Mouse (Mus musculus): ENCODE results near the gene Agmat.

Agmat gene

GRCm38 (mm10) chr4:141779828-141780227, 33.4 kb downstream of the Agmat start:
- peak in 1 of 2 experiments; percentile 43 for DNase-seq (ENCODE audit: low spot score in 2 of 2)

- no peak for DNase-seq (ENCODE audit: low spot score in 2 of 2)
Observed at GRCm38 (mm10) chr4:141781201-141781985, 34.9 kb downstream of the Agmat start.

GRCm38 (mm10) chr4:141784835-141785234, 38.4 kb downstream of the Agmat start:
- DNase-seq (ENCODE audit: low spot score in 2 of 2): no peak

- no peak for DNase-seq (ENCODE audit: low spot score in 2 of 2)
Observed at GRCm38 (mm10) chr4:141786141-141786540, 39.7 kb downstream of the Agmat start.

- no peak for DNase-seq (ENCODE audit: low spot score in 2 of 2)
Observed at GRCm38 (mm10) chr4:141787046-141787445, 40.6 kb downstream of the Agmat start.

GRCm38 (mm10) chr4:141787462-141787861, 41.0 kb downstream of the Agmat start:
- no peak for DNase-seq (ENCODE audit: low spot score in 2 of 2)

GRCm38 (mm10) chr4:141789564-141790218, 43.2 kb downstream of the Agmat start:
- no peak for DNase-seq (ENCODE audit: low spot score in 2 of 2)

GRCm38 (mm10) chr4:141790524-141790990, 44.1 kb downstream of the Agmat start, which contains the start of gene Dnajc16:
Dnajc16 (minus strand) TSS chr4:141790931.
- DNase-seq (ENCODE audit: low spot score in 2 of 2): peak; percentile 90 to 97

- no peak for DNase-seq (ENCODE audit: low spot score in 2 of 2)
Observed at GRCm38 (mm10) chr4:141791486-141791885, 45.0 kb downstream of the Agmat start.

- no peak for DNase-seq (ENCODE audit: low spot score in 2 of 2)
Observed at GRCm38 (mm10) chr4:141791951-141792350, 45.5 kb downstream of the Agmat start.

- no peak for DNase-seq (ENCODE audit: low spot score in 2 of 2)
Observed at GRCm38 (mm10) chr4:141792554-141793281, 46.2 kb downstream of the Agmat start.

- peak; percentile 93 to 94 for DNase-seq (ENCODE audit: low spot score in 2 of 2)
Observed at GRCm38 (mm10) chr4:141793282-141794151, 47.0 kb downstream of the Agmat start, which contains the start of gene Casp9. Casp9 (plus strand) TSS chr4:141793612.

- no peak for DNase-seq (ENCODE audit: low spot score in 2 of 2)
Observed at GRCm38 (mm10) chr4:141794152-141794535, 47.7 kb downstream of the Agmat start.

GRCm38 (mm10) chr4:141796356-141796755, 49.9 kb downstream of the Agmat start:
- no peak for DNase-seq (ENCODE audit: low spot score in 2 of 2)

GRCm38 (mm10) chr4:141796954-141797353, 50.5 kb downstream of the Agmat start:
- DNase-seq (ENCODE audit: low spot score in 2 of 2): no peak

- DNase-seq (ENCODE audit: low spot score in 2 of 2): no peak
Observed at GRCm38 (mm10) chr4:141797545-141797944, 51.1 kb downstream of the Agmat start.

- DNase-seq (ENCODE audit: low spot score in 2 of 2): no peak
Observed at GRCm38 (mm10) chr4:141804105-141804504, 57.6 kb downstream of the Agmat start.

- no peak for DNase-seq (ENCODE audit: low spot score in 2 of 2)
Observed at GRCm38 (mm10) chr4:141805886-141806285, 59.4 kb downstream of the Agmat start.
